Mouse (Mus musculus) embryonic facial prominence, embryonic 14.5 days (tissue): Measurements from ENCODE around the gene Cyp2c23. TPM values are rescaled to one million over a fixed set of nuclear protein-coding genes. Genes with fewer than 3 reads are reported as not detected.

Source experiments
- ATAC-seq: fragments of 200-750 bp; cut with Nextera tagmentation; 2 replicates; pipeline ENCODE4 v1.8.0; 2017; ENCODE audit warnings: low read depth, moderate number of reproducible peaks, moderate TSS enrichment
- DNase-seq: peaks from one replicate; pipeline ENCODE4 v3.0.0-alpha.2; 2015; ENCODE audit warnings: low spot score
- H3K27ac ChIP-seq: fragments of 300-500 bp; sonication (generic); replicated peaks from 2 replicates; pipeline ENCODE4 v1.5.1; 2014; ENCODE audit warnings: low read depth, mild to moderate bottlenecking, low read length, moderate library complexity
- H3K27me3 ChIP-seq: fragments of 300-500 bp; sonication (generic); replicated peaks from 2 replicates; pipeline ENCODE4 v1.6.1; 2014; ENCODE audit warnings: low read length; ENCODE audit not compliant: control insufficient read depth, insufficient read depth
- H3K36me3 ChIP-seq: fragments of 300-500 bp; sonication (generic); 2 replicates; pipeline ENCODE4 v1.6.1; 2014; ENCODE audit warnings: low read length, mixed read lengths; ENCODE audit not compliant: control insufficient read depth, insufficient read depth
- H3K4me1 ChIP-seq: fragments of 300-500 bp; sonication (generic); 2 replicates; pipeline ENCODE4 v1.6.1; 2014; ENCODE audit warnings: antibody characterized with exemption, low read length; ENCODE audit not compliant: control insufficient read depth, insufficient read depth
- H3K4me2 ChIP-seq: fragments of 300-500 bp; sonication (generic); 2 replicates; pipeline ENCODE4 v1.6.1; 2014; ENCODE audit warnings: low read depth, mild to moderate bottlenecking, low read length, moderate library complexity, mixed read lengths
- H3K4me3 ChIP-seq: fragments of 300-500 bp; sonication (generic); 2 replicates; pipeline ENCODE4 v1.5.1; 2014; ENCODE audit warnings: low read depth, mild to moderate bottlenecking, low read length
- H3K9ac ChIP-seq: fragments of 300-500 bp; sonication (generic); 2 replicates; pipeline ENCODE4 v1.6.1; 2014; ENCODE audit warnings: low read depth, mild to moderate bottlenecking, low read length, moderate library complexity, mixed read lengths
- H3K9me3 ChIP-seq: fragments of 300-500 bp; sonication (generic); 2 replicates; pipeline ENCODE4 v1.6.1; 2016; ENCODE audit warnings: low read length; ENCODE audit not compliant: control insufficient read depth
- WGBS: fragments of 180-500 bp; shearing (Covaris S2); extraction: QIAGEN DNeasy Blood & Tissue Kit; methylation state at CpG from one replicate; pipeline ENCODE4 v1.1.7; 2014; 5-methylcytosine and 5-hydroxymethylcytosine counted together
- polyA plus RNA-seq: library from polyadenylated mRNA; unstranded; fragments of >200 nt; fragmentation: Nextera tagmentation; extraction: Ambion mirVana; gene quantifications from 2 replicates; pipeline ENCODE4 v1.2.1, GENCODE M21; 2014

The Cyp2c23 gene
- polyA plus RNA-seq, 1 experiment from 2014 or later: not detected

DNA sequence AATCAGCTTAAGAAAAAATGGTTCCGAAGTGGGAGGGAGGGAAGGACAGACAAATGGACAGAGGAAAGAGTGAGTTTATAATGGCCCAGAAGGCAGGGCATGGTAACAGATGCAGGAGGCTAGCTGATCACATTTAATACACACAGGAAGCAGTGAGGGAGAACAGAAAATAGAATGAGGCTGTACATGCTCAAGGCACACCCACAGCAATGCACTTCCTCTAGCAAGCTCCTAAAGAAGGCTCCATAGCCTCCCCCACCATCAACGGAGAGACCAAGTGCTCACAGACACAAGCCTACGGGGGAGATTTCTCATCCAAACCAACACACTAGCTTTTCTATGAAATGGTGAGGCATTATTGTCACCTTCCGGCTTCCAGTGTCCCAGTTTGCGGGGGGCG lies 54.8 kb downstream of the Cyp2c23 start:
- no peaks in the 10 kb centered on the region for H3K9me3 ChIP-seq
- H3K27me3 ChIP-seq: no peaks in the 10 kb centered on the region
- H3K4me3 ChIP-seq: no peak overlapping the region
- no peak overlapping the region for H3K9ac ChIP-seq
- DNase-seq (no peak), ATAC-seq (no peak)
- H3K27ac ChIP-seq: no peak overlapping the region
- no peak overlapping the region for H3K4me2 ChIP-seq
- no peaks in the 10 kb centered on the region for H3K36me3 ChIP-seq
- no peaks in the 10 kb centered on the region for H3K4me1 ChIP-seq
- WGBS: 91% methylated on average over 6 of the region's 6 CpGs

DNA sequence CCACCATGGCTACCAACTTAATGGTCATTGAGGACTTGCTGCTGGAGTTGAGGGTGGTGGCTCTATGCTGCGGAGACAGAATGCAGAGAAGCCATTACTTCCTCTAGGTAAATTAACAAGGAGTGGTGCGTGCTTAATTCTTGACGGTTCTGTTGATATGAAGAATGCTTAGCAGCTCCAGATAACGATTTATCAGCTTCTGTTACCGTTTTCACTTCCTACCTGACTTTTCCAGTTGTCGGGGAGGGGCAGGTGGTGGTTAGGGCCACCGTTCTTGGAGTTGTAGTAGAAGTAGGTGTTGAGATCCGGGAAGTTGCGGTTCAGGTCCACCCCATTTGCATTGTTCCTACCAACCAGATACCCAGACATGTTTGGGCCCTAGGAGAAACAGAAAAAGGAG lies 55.3 kb downstream of the Cyp2c23 start:
- Histone ChIP-seq H3K36me3 (no peaks in the 10 kb centered on the region), H3K9ac (no peak overlapping the region), H3K4me2 (no peak overlapping the region), H3K27me3 (no peaks in the 10 kb centered on the region), H3K4me1 (no peaks in the 10 kb centered on the region), H3K27ac (no peak overlapping the region), H3K9me3 (no peaks in the 10 kb centered on the region), H3K4me3 (no peak overlapping the region)
- 85% methylated on average over 9 of the region's 9 CpGs for WGBS
- no peak for ATAC-seq
- DNase-seq: no peak

DNA sequence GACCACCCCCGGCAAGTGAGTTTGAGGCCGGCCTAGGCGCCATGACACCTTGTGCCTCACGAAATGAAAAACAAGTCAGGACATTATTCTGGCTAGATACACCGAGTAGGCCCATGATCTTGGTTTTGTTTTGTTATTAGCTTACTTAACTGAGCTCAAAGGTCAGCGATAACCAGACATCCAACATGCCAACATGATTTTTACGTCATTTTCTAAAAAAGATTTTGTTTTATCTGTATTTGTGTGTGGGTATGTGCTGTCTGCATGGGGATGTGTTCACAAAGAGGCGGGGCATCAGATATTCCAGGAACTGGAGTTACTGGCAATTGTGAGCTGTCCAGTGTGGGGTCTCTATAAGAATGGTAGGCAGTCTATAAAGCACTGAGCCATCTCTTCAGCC lies 56.9 kb downstream of the Cyp2c23 start:
- no peaks in the 10 kb centered on the region for H3K4me1 ChIP-seq
- no peaks in the 10 kb centered on the region for H3K36me3 ChIP-seq
- ATAC-seq (no peak), DNase-seq (no peak)
- WGBS: 91% methylated on average over 8 of the region's 8 CpGs
- H3K27me3 ChIP-seq: no peaks in the 10 kb centered on the region
- H3K9me3 ChIP-seq: no peaks in the 10 kb centered on the region
- H3K4me3 ChIP-seq: no peak overlapping the region
- H3K4me2 ChIP-seq: no peak overlapping the region
- no peak overlapping the region for H3K27ac ChIP-seq
- no peak overlapping the region for H3K9ac ChIP-seq

DNA sequence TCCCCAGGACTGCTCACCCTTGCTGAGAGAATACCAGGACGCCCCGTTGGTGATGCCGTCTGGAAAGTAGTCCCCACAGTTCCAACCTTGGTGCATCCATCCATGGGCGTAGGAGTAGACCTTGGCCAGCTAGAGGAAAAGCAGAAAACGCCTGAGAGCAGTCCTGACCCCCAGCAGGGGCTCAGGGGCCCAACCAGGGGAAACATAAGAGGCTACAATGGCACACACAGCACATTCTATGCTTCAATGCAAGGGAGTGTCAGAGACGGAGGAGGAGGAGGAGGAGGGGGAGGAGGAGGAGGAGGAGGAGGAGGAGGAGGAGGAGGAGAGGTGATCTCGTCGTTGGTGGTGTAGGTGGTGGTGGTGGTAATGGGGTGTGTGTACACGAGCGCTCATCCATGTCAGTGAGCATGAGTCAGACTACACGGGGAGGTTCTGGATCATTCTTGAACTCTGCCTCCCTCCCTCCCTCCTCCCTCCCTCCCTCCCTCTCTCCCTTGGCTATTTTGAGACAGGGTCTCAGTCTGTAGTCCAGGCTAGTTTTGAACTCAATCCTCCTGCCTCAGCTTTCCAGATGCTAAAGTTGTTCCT lies 60.5 kb downstream of the Cyp2c23 start:
- H3K27me3 ChIP-seq: no peaks in the 10 kb centered on the region
- 57% methylated on average over 5 of the region's 11 CpGs for WGBS
- H3K4me1 ChIP-seq: no peaks in the 10 kb centered on the region
- H3K4me3 ChIP-seq: no peak overlapping the region
- no peaks in the 10 kb centered on the region for H3K36me3 ChIP-seq
- H3K9me3 ChIP-seq: no peaks in the 10 kb centered on the region
- no peak for ATAC-seq
- DNase-seq: no peak
- no peak overlapping the region for H3K9ac ChIP-seq
- H3K4me2 ChIP-seq: no peak overlapping the region
- no peak overlapping the region for H3K27ac ChIP-seq

DNA sequence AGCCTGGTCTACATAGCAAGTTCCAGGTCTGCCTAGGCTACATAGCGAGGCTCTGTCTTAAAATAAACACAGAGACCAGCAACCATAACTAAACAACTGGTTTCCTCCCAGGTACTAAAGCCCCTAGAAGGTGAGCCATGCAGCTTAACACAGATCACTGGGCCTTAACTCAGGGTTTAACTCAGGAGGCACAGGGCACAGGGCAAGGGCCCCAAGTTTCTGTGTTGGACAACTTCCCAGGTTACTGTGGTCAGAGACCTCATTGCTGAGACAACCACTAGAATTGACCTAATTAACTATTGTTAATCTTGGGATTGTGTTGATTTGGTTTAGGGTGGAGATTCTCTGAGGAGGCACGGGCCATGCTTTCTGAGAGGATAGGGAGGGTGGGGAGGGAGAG lies 62.5 kb downstream of the Cyp2c23 start:
- H3K9ac ChIP-seq: no peak overlapping the region
- no peak overlapping the region for H3K4me2 ChIP-seq
- DNase-seq (no peak), ATAC-seq (no peak)
- no peaks in the 10 kb centered on the region for H3K9me3 ChIP-seq
- H3K4me1 ChIP-seq: no peaks in the 10 kb centered on the region
- WGBS: 75% methylated on average over 2 of the region's 2 CpGs
- H3K4me3 ChIP-seq: no peak overlapping the region
- H3K36me3 ChIP-seq: no peaks in the 10 kb centered on the region
- H3K27me3 ChIP-seq: no peaks in the 10 kb centered on the region
- no peak overlapping the region for H3K27ac ChIP-seq

DNA sequence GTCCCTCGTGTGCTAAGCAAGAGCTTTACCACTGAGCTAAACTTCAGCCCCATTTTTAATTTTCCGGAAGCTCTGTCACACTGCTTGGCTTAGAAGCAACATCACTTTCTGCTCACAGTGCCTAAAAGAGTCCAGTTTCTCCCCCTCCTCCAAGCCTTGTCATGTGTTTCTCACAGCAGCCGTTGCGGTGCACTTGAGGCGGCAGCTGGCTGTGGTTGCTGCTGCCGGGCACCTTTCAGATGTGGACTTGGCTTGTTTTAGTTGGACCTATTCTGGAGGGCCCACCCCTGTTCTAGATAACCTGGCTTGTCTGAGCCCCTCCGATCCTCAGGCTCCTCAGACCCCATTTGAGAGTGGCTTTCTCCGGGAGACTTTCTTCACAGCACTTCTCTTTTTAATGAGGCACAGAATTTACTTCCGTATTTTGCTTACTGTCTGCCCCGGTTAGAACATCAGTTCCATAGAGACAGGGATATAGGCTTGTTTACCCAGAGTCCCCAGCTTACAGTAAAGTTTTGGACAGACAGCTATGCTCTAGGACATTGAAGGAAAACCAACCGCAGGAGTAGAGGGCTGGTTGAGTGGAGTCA lies 63.4 kb downstream of the Cyp2c23 start:
- no peak overlapping the region for H3K9ac ChIP-seq
- no peaks in the 10 kb centered on the region for H3K27me3 ChIP-seq
- peaks cover 4% of the 10 kb centered on the region; the same call in 1 of the 2 replicates for H3K9me3 ChIP-seq
- ATAC-seq (no peak), DNase-seq (no peak)
- no peaks in the 10 kb centered on the region for H3K36me3 ChIP-seq
- H3K27ac ChIP-seq: no peak overlapping the region
- no peaks in the 10 kb centered on the region for H3K4me1 ChIP-seq
- no peak overlapping the region for H3K4me2 ChIP-seq
- 69% methylated on average over 11 of the region's 11 CpGs for WGBS
- H3K4me3 ChIP-seq: no peak overlapping the region

DNA sequence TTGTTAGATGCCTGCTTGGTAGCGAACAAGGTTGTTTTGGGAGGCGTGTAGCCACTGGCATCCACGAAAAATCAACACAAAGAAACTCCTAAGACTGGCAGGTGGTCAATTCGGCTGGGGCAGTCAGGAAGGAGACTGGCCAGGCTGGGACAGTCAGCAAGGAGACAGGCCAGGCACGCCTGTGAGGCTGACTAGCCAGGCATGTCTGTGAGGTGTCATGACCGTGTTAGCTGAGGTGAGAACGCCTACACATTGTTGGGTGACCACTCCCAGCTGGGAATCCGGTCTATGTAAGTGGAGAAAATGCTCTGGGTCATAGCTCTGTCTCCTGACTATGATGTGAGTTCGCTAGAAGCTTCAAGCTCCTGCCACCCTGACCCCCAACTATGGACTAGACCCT lies 66.2 kb downstream of the Cyp2c23 start:
- H3K27me3 ChIP-seq: no peaks in the 10 kb centered on the region
- H3K9me3 ChIP-seq: peaks cover 4% of the 10 kb centered on the region; the same call in 1 of the 2 replicates
- no peak overlapping the region for H3K4me2 ChIP-seq
- no peak for DNase-seq
- no peak overlapping the region for H3K27ac ChIP-seq
- no peak overlapping the region for H3K4me3 ChIP-seq
- no peaks in the 10 kb centered on the region for H3K36me3 ChIP-seq
- H3K4me1 ChIP-seq: 0 out of 2 replicates have a peak, but pooled peaks cover 4% of the 10 kb centered on the region
- H3K9ac ChIP-seq: no peak overlapping the region
- no peak for ATAC-seq
- WGBS: 59% methylated on average over 9 of the region's 9 CpGs

DNA sequence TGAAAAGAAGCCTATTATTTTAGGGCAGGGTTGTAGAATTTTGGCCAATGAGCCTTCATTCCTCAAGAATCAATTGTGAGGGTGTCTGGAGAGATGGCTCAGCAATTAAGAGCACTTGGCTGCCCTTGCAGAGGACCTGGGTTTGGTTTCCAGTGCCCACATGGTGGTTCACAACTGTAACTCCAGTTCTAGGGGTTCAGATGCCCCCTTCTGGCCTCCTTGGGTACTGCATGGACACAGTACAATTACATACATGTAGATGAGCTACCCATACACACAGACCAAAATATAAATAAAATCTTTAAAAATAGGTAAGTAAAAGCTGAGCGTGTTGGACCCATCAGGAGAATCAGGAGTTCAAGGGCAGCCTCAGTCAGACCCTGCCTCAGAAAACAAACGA lies 67.8 kb downstream of the Cyp2c23 start:
- no peaks in the 10 kb centered on the region for H3K36me3 ChIP-seq
- no peak overlapping the region for H3K4me3 ChIP-seq
- peaks cover 10% of the 10 kb centered on the region; the same call in 1 of the 2 replicates for H3K4me1 ChIP-seq
- H3K4me2 ChIP-seq: no peak overlapping the region
- peaks cover 4% of the 10 kb centered on the region; the same call in 1 of the 2 replicates for H3K9me3 ChIP-seq
- H3K27me3 ChIP-seq: no peaks in the 10 kb centered on the region
- ATAC-seq (no peak), DNase-seq (no peak)
- no peak overlapping the region for H3K9ac ChIP-seq
- 84% methylated on average over 2 of the region's 2 CpGs for WGBS
- no peak overlapping the region for H3K27ac ChIP-seq

DNA sequence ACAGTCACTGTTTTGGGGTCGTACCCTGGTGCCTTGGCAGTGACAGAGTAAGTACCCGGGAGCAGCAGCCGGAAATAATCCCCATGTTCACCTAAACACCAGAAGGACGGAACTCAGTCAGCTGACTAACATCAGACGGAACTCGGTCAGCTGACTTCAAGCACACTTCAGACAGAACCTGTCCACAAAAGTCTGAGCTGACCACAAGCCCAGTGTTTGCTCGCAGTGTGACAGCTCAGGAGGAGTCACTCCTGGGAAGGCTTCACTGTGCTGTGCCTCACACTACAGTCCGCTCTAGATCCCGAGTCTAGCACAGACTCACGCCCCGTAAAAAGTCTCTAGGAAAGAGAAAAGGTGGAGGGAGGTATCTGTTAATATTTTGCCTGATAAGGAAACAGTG lies 69.0 kb downstream of the Cyp2c23 start:
- Histone ChIP-seq H3K4me3 (no peak overlapping the region), H3K4me2 (no peak overlapping the region), H3K9me3 (peaks cover 4% of the 10 kb centered on the region; the same call in 1 of the 2 replicates), H3K9ac (no peak overlapping the region), H3K36me3 (no peaks in the 10 kb centered on the region), H3K4me1 (peaks cover 10% of the 10 kb centered on the region; the same call in 1 of the 2 replicates), H3K27me3 (no peaks in the 10 kb centered on the region), H3K27ac (no peak overlapping the region)
- ATAC-seq (no peak), DNase-seq (no peak)
- WGBS: 84% methylated on average over 11 of the region's 11 CpGs
